Mouse (Mus musculus): ENCODE results near the gene Uri1. TPM values are rescaled to one million over a fixed set of nuclear protein-coding genes. Genes with fewer than 3 reads are reported as not detected.

Uri1 gene
- 10 to 100 TPM; 22.4 to 24.0 TPM for total RNA-seq (2021)
- long read RNA-seq, experiment 1, transcript Uri1-201 (11 exons, 3,441 nt), result major isoform, 16 of 21 reads
- long read RNA-seq, experiment 1, partial matches to known transcripts, result 0 of 21 reads
- long read RNA-seq, experiment 1, other reads (novel, unspliced or antisense), result 5 of 21 reads
- long read RNA-seq, experiment 2, transcript Uri1-201 (11 exons, 3,441 nt), result major isoform, 24 of 32 reads
- long read RNA-seq, experiment 2, partial matches to known transcripts, result 1 of 32 reads
- long read RNA-seq, experiment 2, other reads (novel, unspliced or antisense), result 7 of 32 reads

GRCm38 (mm10) chr7:38023451-38023850 is at the start of gene Uri1:
Gene Uri1 (minus strand): TSS chr7:38023551.
- no peak for DNase-seq
- intact Hi-C loops (cut with DNase I), result no loop called here

DNA sequence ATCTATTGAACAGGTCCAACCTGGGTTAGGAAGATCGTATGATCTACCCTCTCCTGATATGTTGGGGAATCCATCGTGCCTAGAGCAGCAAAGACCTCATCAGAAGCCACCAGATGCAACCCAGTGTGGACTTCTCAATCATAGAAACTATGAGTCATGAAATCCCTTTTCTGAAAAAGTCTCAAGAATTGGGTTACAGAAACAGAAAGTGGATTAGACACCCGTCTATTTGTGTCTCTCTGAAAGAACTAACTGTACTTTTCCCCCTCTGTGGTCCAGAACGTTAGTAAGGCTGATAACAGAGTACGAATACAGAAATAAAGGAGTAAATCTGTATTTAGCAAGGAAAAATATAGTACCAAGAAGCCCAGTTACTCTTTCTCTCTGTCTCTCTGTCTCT is 47.7 kb upstream of the Uri1 start:
- intact Hi-C loops (cut with DNase I), result no loop called here

GRCm38 (mm10) chr7:38070663-38071062 is 47.3 kb upstream of the Uri1 start:
- intact Hi-C loops (cut with DNase I), result no loop called here
- no peak for DNase-seq

More for the DNA sequence above, 47.7 kb upstream of the Uri1 start:
- no peak for DNase-seq

- no peak for DNase-seq
- intact Hi-C loops (cut with DNase I), result no loop called here
Observed at GRCm38 (mm10) chr7:38064431-38064830, 41.1 kb upstream of the Uri1 start.

DNA sequence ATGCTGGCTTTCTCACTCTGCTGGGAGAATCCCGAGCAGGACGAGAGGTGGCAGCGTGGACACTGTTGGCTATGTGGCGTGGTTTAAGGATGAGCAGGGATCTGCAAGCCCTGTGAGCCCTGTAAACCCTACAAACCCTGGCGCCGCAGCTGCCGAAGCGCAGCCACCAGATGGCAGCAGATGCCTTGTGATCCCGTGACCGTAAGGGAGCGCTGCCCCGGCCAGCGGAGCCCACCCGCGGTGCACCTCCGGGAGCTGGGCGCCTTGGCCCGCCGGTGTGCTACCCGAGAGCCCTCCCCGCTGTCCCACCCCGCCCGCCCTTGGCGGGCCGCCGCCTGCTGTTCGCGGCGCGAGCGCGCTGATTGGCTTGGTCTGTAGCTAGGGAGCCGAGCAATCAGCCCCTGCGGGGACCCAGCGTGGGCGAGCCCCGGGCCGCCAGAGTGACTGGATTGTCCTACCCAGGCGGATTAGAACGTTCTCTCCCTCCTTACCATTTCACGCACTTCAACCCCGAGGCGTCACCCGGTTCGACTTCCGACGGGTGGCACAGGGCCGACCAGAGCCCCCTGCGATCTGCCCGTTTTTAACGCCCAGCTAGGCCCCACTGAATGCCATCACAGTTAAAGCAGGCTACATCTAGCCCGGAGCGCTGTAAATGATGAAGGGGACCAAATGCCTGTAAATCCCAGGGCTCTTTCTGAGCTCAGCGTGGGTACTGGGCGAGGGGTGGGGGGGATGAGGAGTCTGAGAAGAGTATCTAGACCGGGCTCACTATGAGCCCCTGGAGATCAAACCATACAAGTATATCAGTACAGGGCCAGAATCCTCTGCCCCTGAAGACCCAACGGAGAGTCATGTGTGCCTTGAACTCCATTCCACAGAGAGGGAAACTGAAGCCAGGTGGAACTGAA is 38.0 kb upstream of the Uri1 start:
- DNase-seq, result peak; percentile 80 to 87
- intact Hi-C loops (cut with DNase I), result loop anchor here (1.0 kb wide), 1 partner anchor 80 kb away; no protein-coding TSS in a partner anchor

GRCm38 (mm10) chr7:38059636-38060330 is 36.4 kb upstream of the Uri1 start:
- intact Hi-C loops (cut with DNase I), result no loop called here
- no peak for DNase-seq

GRCm38 (mm10) chr7:38059096-38059495 is 35.7 kb upstream of the Uri1 start:
- intact Hi-C loops (cut with DNase I), result no loop called here
- DNase-seq, result no peak

- intact Hi-C loops (cut with DNase I), result no loop called here
- DNase-seq, result no peak
Observed at GRCm38 (mm10) chr7:38055996-38056395, 32.6 kb upstream of the Uri1 start.

GRCm38 (mm10) chr7:38054246-38054645 is 30.9 kb upstream of the Uri1 start:
- DNase-seq, result no peak
- intact Hi-C loops (cut with DNase I), result no loop called here

DNA sequence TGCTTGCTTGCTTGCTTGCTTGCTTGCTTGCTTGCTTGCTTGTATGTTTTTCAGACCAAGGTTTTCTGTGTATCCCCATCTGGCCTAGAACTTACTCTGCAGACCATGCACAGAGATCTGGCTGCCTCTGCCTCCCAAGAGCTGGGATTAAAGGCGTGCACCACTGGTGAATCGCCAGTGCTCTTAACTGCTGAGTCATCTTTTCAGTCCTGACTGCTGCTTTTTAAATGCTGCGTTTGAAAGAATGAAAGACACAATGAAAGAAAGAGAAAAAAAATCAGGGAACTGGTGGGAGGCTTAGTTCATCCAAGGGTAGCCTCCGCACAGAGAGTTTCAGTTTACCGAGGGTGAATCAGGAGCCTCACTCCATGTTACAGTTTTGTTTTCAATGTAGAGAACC is 23.9 kb upstream of the Uri1 start:
- intact Hi-C loops (cut with DNase I), result no loop called here
- no peak for DNase-seq

DNA sequence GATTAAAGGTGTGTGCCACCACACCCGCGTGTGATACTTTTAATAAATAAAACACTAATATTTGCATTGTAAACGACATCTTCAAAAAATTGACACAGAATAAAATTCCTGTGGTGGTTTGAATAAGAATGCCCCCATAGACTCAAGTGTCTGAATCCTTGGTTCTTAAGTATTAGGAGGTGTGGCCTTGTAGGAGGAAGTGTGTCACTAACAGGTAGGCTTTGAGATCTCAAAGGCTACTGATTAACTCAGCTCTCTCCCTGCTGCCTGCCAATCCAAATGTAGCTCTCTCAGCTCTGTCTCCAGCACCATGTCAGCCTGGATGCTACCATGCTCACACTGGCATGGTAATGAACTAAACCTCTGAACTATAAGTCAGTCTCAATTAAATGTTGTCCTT is 17.9 kb upstream of the Uri1 start:
- no peak for DNase-seq
- intact Hi-C loops (cut with DNase I), result no loop called here

DNA sequence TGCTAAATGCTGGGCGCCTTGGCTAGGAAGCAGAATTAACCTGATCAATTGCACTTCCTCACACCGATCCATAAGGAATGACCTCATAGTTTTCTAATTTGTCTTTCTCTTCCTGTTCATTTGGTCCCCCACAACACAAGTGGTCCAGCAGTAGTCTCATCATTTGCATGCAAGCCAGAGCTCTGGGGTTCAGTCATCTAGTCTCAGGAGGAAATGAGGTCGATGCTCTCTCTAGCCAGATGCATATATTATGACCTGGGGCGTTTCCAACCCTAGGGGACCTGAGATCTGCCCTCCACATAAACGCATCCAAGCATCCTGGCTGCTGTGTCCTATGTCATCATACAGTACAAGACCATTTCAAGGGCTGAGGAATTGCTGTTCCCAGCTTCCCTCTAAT is 14.2 kb upstream of the Uri1 start:
- DNase-seq, result no peak
- intact Hi-C loops (cut with DNase I), result no loop called here

GRCm38 (mm10) chr7:38031183-38031582 is 7.8 kb upstream of the Uri1 start:
- intact Hi-C loops (cut with DNase I), result no loop called here
- no peak for DNase-seq

DNA sequence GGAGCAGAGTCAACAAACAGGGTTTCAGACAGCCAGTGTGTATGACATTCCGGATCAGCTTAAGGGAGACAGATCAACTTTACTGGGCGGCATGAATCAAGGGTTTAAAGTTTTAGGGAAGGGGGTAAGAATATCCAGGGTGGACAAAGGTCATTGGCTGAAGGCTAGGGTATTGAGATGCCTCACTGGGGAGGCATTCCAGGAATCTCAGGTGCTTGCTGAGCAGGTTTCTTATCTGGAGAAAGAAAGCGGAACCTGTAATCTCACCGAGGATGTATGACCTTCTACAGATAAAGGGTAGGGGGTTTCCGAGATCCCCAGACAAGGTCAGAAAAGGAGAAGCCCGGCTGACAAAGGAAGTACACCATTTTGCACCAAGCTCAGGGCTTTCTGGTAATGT is 7.3 kb upstream of the Uri1 start:
- no peak for DNase-seq
- intact Hi-C loops (cut with DNase I), result no loop called here

DNA sequence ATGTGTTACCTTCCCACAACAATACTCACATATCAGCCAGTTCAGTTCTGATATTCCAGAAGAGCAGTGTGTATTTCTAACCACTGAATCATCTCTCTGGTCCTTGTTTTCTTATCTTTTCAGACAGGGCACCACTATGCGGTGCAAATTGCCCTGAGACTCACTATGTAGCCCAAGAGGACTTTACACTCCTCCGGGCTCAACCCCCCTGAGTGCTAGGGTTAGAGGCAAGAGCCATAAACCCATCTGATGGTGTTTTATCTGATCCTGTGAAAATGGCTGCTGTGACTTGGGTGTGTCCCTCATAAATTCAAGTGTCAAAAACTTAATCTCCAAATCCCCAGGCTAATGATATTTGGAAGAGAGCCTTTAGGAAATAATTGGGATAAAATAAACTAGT is 6.6 kb upstream of the Uri1 start:
- intact Hi-C loops (cut with DNase I), result no loop called here
- no peak for DNase-seq

DNA sequence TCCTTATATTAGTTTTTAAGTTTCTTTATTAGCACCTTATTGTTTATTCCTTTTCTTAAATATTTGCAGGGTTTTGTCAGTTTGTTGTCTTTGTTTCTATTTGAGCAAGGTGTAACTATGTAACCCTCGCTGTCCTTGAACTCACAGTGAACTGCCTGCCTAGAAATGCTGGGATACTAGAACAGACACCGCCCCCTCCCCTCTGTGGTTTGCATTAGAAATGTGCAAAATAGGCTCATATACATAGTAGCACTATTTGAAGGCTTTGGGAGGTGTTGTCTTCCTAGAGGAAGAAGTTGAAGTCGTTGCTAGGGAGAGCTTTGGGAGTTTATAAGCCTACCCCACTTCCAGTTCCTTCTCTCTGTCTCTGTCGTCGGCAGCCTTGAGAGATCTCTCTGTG is 5.7 kb upstream of the Uri1 start:
- intact Hi-C loops (cut with DNase I), result no loop called here
- no peak for DNase-seq

- no peak for DNase-seq
- intact Hi-C loops (cut with DNase I), result no loop called here
Observed at GRCm38 (mm10) chr7:38027940-38028600, 4.7 kb upstream of the Uri1 start.

DNA sequence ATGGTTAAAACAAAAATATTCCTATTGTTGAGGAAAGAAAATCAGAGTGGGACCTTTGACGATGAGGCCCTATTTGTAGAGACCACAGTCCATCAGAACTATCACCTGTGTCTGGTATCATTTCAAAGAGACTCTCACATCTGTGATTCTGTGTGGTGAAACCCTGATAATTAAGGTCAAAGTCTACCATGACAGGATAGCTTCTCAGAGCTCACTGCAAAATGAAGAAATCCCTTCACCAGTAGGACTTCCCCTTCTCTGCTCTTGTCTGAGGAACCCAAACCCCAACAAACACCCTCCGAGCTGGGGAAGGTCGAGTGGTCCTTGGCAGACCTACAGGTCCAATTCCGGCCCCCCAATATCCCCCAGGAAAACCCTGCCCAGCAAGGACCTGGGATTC is 1.5 kb upstream of the Uri1 start:
- intact Hi-C loops (cut with DNase I), result no loop called here

DNA sequence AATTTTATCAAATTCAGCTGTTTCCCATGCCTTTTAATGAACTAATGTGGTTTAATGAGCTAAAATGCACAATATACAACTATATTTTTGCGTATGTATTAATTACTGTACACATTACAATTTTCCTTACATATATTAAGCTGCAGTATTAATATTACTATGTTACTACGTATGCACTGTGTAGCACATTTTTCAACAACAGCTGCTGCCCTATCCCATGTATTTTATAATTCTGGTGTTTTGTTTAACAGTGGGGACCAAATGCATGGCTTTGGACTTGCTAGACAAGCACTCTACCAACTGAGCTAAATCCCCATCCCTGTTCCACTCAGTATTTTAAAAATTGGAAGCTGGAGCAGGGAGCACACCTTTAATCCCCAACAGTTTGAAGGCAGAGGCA is 3.6 kb downstream of the Uri1 start:
- intact Hi-C loops (cut with DNase I), result no loop called here
- no peak for DNase-seq

More for the DNA sequence above, 1.5 kb upstream of the Uri1 start:
- DNase-seq, result no peak

GRCm38 (mm10) chr7:38019369-38019749 is 4.0 kb downstream of the Uri1 start:
- intact Hi-C loops (cut with DNase I), result no loop called here
- peak; percentile 79 to 89 for DNase-seq
